Mouse (Mus musculus): ENCODE measurements around the gene Adamts8.

- no peak for TF ChIP-seq CTCF (IDR thresholded peaks at IDR 0.05; ENCODE audit: control insufficient read depth, insufficient read depth, low read length)
- no peak for TF ChIP-seq POLR2A (IDR thresholded peaks at IDR 0.05; ENCODE audit: borderline replicate concordance, control insufficient read depth, low read depth, low read length)
Measured at GRCm38 (mm10) chr9:31010749-31011148, 68.4 kb downstream of the Adamts8 start.
